Mouse (Mus musculus) layer of hippocampus, postnatal 14 days (tissue): ENCODE results near the gene Engase. TPM values are rescaled to one million over a fixed set of nuclear protein-coding genes. Genes with fewer than 3 reads are reported as not detected.

Experiments used
- DNase-seq, 2 experiments: peaks; one replicate each; pipeline ENCODE4 v3.0.0; 2021 to 2022; ENCODE audit warnings: low spot score in 2 of 2, mixed read lengths in 1 of 2
- total RNA-seq, 2 experiments: library from RNA; stranded (reverse); gene quantifications; 2 replicates each; pipeline ENCODE4 v1.2.3; 2021

The Engase gene
- total RNA-seq, 2 experiments from 2014 or later: 14.7 to 18.4 TPM

- no peak for DNase-seq
These were observed 44.3 kb downstream of the Engase start for GRCm38 (mm10) chr11:118520932-118521331.

DNA sequence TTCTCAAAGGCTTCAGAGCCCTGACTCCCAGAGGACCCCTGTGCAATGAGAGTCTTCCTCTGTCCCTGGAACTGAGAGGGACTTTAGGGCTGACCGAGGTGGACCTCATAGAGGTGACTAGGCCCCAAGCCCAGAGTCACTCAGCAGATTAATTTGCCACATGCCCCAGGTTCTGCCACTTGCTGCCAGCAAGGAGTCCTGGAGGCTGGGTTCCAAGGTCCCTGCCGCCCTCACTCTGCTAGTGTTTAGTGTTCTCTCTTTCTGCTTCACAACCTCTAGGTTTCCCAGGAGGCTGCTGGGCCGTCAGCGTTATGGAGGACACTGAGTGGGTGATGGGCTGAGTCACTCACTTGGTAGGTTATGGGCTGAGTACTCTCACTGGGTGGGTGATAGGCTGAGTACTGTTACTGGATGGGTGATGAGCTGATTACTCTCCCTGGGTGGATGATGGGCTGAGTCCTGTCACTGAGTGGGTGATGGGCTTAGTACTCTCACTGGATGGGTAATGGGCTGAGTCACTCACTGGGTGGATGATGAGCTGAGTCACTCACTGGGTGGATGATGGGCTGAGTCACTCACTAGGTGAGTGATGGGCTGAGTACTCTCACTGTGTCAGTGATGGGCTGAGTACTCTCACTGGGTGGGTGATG, 47.0 kb downstream of the Engase start:
- DNase-seq: no peak

DNA sequence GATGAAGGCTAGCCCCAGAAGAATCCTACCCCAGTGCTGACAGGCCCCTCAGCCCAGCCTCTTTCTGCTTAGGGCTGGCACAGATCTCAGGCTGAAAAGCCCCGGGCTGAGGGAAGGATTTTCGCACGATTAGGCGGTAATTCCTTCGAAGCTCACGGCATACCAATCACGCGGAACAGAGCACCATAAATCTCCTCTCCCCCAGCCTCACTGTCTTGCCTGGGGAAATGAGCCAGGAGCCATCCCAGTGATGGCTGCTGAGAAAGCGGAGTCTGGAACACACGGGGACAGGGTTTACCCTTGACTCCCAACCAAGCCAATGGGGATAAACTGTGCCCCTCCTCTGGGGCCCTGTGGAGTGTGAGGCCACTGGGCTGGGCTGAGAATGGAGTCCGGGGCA, 48.4 kb downstream of the Engase start:
- DNase-seq: no peak

DNA sequence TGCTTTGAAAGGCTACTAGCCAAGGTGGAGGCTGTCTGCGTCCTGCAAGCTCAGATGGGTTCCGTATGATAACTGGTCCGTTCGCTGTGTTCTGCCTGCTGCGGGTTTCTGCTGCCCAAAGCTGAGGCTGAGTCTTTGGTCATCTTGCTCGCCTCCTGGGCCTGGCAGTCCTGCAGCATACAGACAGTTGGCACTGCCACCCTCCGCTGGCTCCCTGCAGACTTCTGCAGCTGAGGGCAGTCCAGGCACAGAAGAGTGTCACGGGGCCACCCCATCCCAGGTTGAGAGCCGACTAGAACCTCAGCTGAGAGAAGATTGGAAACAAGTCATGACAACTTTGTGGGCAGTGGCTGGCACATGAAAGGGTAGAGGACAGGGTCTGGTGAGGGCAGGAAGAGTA, 52.1 kb downstream of the Engase start:
- DNase-seq: no peak

DNA sequence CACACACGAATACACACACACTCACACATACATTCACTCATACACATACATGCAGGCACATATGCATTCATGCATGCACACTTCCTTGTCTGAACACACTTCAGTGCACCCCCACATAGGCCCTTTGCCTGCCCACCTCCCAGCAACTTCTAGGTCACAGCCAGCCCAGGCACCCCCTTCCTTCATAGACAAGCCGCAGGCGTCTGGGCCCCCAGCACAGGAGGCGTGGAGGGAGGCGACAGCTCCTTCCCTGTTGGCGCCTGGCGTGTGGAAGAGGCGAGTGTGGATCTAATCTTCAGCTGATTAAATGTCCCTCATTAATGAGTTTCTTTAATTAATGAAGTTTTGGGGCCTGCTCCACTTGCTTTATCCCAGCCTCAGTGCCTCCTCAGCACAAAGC, 53.7 kb downstream of the Engase start:
- DNase-seq: no peak

DNA sequence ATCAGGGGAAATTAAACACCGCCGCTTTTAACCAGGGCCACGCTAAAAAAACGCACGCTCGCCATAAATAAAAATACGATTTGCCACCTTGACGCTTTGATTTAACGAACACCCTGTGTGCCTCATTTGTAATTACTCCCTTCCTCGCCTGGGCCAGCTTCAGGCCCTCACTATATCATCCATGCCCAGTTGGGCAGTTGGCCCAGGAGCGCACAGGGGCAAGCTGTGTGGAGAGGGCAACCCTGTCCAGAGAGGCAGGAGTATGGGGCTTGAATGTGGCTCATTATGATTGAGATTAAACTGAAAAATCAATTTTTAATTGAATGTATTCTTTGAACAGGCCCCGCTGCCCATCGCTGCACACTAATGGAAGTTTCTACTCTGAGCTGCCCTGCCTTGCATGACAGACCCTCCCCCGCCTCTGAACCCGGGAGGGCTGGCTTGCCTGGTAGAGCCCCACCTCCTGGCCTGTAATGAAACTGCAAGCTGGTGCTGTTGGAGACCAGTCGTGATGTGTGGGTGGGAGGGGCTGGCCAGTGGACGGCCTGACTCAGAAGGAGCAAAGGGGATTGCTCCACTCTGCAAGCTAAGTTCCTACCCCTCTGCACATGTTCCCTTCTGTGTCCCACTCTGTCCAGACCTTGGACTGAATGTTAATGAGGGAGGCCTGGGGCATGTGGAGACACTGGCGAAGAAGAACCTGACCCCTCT, 57.9 kb downstream of the Engase start:
- DNase-seq: peak in 1 of 2 experiments; percentile 24

GRCm38 (mm10) chr11:118538008-118538407, 61.4 kb downstream of the Engase start:
- DNase-seq: no peak

Other genes starting within 250 kb of the Engase start
- 10 to 100 TPM; 72.0 to 75.0 TPM for gene Cyth1, start 228.2 kb upstream of the Engase start, total RNA-seq
- gene Usp36, start 186.6 kb upstream of the Engase start, total RNA-seq: 10 to 100 TPM; 22.9 to 26.0 TPM
- 1 to 10 TPM; 1.0 to 1.6 TPM for gene Cep295nl, start 134.3 kb upstream of the Engase start, total RNA-seq
- 100 to 1,000 TPM; 266 to 270 TPM for gene Timp2, start 121.1 kb upstream of the Engase start, total RNA-seq
- gene Lgals3bp, start 74.7 kb upstream of the Engase start, total RNA-seq: 10 to 100 TPM; 11.1 to 14.4 TPM
- 10 to 100 TPM; 37.0 to 40.6 TPM for gene Cant1, start 57.7 kb upstream of the Engase start, total RNA-seq
- gene C1qtnf1, start 48.6 kb upstream of the Engase start, total RNA-seq: 1 to 10 TPM; 3.9 to 5.3 TPM